Mouse (Mus musculus) gastrocnemius, postnatal 36 days (tissue): ENCODE data around the gene Gmfb. TPM values are rescaled to one million over a fixed set of nuclear protein-coding genes. Genes with fewer than 3 reads are reported as not detected.
A peak's percentile ranks its signal among the peaks of the same experiment; 100 is the strongest.

Source experiments
- DNase-seq, 2 experiments: peaks; one replicate each; pipeline ENCODE4 v3.0.0; 2022
- intact Hi-C: fragments of 180-260 bp; cut with DNase I; formaldehyde crosslinking; loops from one replicate; pipeline ENCODE4 v1.15.1; 2025
- total RNA-seq, 2 experiments: library from RNA; stranded (reverse); gene quantifications; 2 replicates each; pipeline ENCODE4 v1.2.3; 2021

The Gmfb gene
- total RNA-seq, 2 experiments from 2014 or later: 16.2 to 18.5 TPM

DNA sequence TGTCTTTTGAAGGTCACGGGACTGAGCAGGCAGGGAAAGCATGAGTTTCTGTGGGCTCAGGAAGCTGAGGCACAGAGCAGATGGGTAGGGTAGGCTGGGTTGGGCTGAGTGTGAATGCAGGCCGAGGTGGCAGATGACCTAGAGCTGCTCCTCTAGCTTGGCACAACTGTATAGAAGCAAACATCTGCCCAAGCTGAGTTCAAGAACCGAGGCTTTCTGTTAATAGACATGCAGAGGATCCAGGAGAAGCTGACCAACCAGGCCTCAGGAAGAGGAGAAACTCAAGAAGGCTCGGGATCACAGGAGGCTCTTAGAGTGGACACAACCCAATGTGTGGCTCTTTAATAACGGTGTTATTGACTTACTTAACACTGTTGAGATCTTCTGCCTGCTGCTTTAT, 15.9 kb downstream of the Gmfb start:
- intact Hi-C loops: no loop called here

DNA sequence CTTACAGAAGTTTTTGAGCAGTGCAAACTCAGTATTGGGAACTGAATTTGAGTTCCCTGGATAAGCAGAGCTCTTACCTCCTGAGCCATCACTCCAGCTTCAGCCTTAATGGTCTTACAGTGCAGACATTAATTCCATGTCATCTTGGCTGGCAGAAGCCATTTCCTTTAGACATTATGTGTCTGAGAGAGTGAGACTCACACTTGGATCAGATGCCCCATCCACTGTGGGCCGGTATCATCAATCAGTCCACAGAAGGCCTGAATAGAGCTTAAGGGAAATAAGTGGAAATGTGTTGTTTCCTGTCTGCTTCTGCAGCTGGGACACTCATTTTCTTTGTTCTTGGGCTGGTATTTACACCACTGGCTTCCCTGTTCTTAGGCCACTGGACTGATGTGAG, 18.3 kb downstream of the Gmfb start:
- intact Hi-C loops: no loop called here
- no peak for DNase-seq

More for the DNA sequence above, 15.9 kb downstream of the Gmfb start:
- no peak for DNase-seq

DNA sequence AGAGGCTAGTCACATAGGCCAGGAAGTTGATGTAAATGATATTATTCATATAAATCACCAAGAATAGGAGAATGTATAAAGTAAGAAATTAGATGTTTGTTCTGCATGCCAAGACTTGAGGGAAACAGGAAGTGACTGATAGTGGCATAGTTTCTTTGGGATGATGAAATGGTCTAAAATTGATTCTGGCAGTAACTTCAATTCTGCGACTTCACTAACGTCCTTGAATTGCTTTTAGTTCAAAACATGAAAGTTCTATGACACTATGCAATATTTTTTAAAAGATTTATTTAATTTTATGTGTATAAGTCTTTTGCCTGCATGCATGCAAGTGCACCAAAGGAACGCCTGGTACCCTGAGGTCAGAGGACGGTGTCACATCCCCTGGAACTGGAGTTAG, 18.8 kb downstream of the Gmfb start:
- intact Hi-C loops: no loop called here
- DNase-seq: no peak

DNA sequence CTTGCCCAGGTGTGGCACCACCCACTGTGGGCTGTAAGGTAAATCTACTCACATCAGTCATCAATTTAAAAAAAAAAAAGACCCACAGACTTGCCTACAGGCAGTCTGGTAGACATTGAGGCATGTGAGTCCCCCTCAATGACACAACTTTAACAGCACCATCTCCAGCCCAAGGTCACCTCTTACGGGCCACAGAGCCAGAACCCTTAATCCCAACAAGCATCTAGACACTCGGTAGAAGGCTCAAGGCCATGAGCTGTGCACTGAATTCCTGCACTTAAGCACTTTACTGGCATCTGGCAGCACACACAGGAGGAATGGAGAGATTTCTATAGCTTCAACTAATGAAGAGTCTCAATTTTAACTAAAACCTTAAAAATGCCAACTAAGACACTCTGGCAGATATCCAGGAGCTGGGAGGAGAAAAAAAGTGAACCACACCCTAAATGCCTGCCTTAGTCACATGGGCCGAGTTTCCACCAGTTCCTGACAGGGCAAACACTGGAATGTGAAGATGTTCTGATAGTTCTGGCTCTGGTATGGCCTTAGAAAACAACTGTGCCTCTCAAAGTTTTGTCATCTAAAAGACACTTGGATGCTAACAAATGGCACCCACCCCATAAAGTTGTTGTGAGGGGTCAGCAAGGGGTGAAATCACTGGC, 21.2 kb downstream of the Gmfb start:
- no peak for DNase-seq
- intact Hi-C loops: no loop called here

DNA sequence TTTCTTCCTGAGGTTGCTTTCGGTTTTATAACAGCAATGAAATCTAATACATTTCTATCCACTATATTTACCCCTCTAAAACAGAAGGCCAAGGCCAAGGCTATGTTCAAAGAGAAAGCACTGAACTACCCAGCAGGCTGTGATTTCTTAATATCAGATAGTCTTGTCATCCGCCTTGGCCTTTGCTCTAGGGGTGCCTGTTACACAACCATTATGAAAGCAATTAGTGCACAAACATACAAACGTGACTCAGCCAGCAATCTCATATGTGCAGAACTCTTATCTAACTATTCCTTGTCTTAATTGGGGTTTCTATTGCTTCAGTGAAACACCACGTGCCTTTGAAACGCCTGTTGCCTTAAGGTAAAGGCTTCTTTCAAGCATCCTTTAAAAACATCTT, 27.9 kb downstream of the Gmfb start:
- no peak for DNase-seq
- intact Hi-C loops: no loop called here

DNA sequence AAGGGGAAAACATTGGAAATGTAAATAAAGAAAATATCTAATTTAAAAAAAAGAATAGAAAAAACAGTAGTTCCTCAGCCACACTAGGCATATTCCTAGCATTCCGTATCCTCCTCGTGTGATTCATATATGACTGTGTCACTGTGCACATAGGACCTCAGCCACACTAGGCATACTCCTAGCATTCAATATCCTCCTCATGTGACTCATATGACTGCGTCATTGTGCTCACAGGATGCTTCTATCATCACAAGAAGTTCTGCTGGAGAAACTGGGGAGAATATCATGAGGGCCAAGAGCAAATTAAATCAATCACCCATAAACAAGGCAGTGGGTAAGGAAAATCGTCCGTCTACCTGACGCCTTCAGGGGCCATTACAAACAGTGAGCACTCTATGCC, 31.3 kb downstream of the Gmfb start:
- intact Hi-C loops: no loop called here

DNA sequence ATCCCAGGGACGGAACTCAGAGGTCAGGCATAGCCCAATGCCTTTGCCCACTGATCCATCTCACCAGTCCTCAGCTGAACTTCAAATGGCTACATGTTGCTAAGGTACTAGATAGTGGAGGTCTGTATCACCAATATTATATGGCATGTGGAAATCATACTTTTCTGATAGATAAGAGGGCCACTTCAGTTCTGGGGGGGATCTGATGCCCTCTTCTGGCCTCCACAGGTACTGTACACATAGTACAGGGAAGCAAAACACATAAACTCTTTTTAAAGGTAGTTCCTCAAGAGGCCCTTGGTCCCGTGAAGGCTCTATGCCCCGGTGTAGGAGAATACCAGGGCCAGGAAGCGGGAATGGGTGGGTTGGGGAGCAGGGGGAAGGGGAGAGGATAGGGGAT, 31.7 kb downstream of the Gmfb start:
- intact Hi-C loops: no loop called here
- DNase-seq: no peak

More for the DNA sequence above, 31.3 kb downstream of the Gmfb start:
- no peak for DNase-seq

DNA sequence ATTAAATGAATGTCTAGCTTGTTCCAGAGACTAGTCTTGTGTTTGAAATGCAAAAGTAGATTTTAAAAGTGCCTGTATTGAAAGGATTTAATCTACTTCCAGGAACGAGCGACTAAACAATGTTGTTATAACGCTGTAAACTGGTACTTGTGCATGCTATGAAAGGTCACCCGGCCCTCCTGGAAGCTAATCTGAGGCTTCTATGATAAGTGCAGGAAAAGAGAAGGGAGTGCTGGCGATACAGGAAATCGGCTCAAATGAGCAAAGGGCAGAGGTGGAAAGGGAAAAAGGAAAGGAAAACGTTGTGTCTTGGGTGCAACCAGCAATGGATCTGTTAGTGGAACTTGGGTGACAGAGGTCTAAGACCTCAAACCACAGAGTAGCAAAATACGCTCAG, 33.5 kb downstream of the Gmfb start:
- intact Hi-C loops: no loop called here
- DNase-seq: no peak

DNA sequence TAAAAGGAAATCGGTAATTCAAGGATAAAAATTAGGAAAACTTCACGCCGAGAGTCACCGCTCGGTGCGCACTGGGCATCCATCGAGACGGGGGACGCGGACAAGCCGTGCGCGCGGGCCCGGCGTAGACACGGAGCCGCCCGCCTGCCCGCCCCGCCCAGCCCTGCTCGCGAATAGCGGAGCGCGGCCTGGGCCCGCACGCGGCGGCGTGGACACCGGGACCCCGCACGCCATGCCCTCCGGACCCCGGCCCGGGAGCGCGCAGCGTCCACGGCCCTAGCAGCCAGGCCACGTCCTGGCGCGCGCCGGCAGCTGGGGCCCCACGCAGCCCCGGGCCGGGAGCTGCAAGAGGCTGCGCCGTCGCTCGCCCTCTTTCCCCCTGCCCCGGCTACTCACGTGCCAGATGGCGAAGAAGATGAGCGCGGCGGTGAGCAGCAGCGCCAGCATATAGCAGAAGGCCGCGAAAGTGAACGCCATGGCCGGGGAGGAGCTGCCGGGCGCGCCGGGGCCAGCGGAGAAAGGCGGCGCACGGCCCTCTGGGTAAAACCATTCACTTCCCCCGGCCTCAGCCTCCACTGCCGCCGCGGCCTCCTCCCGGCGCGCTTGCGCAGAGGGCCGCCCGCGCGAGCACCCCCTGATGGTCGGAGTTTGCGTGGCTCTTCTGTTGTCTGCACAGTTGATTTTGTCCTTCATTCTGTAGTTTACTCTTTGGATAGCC, 34.1 kb downstream of the Gmfb start, which contains the start of gene Cnih1:
Gene Cnih1, minus strand, starts transcription at position 625 of the 718 bp plus-strand sequence.
- intact Hi-C loops: no loop called here
- DNase-seq: peak; percentile 81 to 88

DNA sequence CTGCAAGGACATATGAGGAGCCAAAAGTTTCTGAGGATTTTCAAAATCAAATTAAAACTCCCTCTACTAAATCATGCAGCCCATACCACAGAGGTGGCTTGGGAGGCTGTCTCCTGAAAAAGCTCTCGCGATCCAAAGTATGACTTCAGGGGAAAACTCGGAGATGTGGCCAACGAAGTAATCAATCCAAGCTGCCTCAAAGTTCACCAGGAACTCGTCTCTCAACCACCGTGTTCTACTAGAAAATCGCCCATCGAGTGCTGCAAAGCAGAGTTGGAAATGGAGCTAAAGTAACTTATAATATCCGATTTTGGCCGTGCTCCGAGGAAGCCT, 34.6 kb downstream of the Gmfb start:
- intact Hi-C loops: no loop called here
- DNase-seq: no peak

DNA sequence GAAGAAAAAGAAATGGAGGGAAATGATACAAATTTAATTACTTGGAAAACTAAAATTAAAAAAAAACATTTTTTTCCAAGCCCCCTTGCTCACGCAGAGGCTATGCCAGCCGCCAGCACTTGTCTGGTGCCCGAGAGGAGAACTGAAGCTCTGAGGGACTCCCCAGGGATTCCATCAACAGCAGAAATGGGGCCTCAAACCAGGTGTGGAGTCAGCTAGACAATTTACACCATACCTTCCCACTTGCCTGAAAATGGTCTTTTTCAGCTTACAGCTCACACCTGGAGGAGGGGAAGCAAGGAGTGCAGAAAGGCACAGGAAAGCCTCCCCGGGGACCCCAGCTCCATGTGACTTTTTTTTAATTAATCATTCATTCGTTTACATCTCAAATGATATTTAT, 36.8 kb downstream of the Gmfb start:
- intact Hi-C loops: no loop called here
- no peak for DNase-seq

DNA sequence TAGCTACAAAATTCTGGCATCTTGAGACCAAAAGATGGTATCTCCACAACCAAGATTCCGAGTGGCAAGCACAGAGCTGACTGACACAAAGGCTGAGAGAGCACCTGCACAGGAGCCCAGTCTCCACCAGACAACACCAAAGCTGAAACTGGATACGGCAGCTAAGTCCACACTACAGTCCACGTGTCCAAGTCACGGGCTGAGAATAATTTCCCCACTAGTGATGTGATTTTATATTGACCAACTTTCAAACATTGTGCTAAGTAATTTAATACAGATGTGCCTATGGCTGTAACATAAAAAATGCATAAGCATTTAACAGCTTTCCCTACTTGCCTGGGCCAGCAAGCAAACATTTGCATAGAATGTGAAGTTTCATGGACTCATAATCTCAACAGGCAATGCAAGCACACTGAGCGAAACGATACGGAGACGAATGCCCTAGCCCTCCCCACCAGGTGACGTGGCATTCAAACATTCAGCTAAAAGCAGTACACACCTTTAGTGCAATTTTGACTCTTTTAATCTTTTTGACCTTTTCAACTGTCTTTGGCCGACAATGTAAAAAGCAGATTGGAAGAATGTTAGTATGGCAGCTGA, 38.6 kb downstream of the Gmfb start:
- intact Hi-C loops: no loop called here
- DNase-seq: no peak

DNA sequence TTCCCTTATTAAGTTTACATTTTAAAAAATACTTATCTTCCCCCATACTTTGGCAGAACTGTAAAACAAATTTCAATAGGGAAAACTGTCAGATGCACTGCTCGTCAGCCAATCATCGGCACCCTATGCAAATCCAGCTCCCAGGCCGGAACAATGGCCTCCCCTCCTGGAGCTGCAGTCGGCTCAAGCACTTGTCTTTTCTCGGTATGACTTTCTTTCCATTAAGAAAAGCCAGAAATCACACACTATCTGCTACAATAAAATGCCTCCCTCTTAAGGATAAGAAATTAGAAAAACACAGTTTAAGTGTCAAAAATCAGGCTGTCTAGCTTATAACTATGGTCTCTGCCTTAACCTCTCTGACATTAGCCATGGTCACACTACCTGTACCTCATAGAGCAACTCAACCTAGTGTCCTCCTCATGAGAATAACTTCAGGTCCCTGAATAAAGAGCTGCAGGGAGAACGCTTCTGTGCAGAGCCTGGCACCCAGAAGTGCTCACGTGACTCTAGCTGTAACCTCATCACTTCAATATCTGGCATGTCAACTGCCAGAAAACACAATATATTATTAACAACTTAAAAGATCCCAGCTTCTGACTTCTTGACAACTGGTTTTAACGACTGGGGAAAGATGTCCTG, 39.7 kb downstream of the Gmfb start:
- DNase-seq: no peak
- intact Hi-C loops: no loop called here

DNA sequence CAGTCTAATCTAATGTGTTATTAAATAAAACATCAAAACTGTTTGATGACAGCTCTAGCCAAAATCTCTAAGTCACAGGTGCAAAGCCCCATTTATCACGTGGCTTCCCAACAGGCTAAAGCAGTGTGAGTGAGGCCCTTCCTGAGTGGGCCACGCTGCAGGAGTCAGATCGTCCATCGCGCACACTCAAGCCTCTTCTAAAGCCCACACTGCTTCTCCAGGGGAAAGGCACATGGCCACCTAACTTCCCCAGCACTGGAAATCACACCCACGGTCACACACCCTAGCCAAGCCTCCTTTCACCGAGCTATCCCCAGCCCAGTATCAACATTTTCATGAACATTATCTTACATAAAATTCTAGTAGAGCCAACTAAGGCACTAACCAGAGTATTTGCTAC, 41.0 kb downstream of the Gmfb start:
- DNase-seq: no peak
- intact Hi-C loops: no loop called here

DNA sequence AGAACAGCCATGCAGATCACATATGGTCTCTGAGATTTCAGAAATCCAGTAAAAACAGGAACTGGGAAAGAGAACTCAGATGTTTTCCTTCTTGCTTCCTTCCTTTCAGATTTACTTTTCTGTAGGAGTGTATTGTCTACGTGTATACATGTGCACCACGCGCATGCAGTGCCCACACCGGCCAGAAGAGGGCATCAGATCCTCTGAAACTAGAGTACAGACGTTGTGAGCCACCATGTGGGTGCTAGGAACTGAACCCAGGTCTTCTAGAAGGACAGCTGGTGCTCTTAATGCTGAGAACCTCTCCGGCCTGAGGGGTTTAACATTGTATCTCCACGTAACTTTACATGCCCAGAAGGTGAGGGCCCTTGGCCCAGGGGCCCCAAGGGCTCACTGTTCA, 42.8 kb downstream of the Gmfb start:
- no peak for DNase-seq
- intact Hi-C loops: no loop called here

DNA sequence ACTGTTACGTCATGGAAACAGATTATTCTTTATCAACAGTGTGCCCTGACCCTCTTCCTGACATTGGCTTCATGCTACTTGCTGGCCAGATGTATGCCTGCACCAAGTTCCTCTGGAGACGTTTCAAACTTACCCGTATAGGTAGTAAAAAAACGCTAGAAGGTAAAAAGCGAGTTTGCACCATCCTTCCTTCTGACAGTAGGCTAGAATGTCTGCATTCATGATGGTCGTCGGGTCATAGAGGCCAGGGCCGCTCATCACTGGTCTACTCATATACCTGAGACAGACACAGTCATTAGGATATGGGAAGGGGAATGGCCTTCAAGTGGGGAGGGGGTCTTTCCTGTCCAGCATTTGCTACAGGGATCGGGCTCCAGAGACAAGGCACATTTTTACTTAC, 43.3 kb downstream of the Gmfb start:
- no peak for DNase-seq
- intact Hi-C loops: no loop called here

DNA sequence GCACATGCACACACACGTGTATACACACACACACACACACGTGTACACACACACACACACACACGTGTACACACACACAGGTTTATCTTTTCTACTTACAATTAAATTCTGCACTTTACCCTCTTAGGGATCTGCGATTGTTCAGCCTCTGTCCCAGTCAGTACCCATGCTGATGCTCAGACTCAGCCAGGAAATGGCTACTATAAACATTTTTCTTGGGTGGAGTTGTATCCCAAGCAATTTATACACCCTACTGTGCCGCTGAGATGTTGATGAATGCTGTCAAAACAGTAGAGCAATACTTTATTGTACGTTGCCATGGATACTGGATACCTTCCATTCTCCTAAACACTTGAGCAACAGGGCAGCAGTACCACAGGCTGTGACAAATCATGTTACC, 52.0 kb downstream of the Gmfb start:
- intact Hi-C loops: no loop called here
- no peak for DNase-seq

DNA sequence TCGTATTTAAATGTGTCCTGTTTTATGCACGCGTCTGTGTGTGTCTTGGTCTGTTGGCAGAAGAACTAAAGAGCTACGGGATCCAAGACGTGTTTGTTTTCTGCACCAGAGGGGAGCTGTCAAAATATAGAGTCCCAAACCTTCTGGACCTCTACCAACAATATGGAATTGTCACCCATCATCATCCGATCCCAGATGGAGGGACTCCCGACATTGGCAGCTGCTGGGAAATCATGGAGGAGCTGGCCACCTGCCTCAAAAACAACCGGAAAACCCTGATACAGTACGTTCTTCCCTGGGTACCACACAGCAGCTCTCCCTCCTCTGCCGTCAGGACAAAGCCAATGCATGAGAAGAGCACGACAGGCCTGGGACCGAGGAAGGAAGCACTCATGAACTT, 54.9 kb downstream of the Gmfb start:
- no peak for DNase-seq
- intact Hi-C loops: no loop called here

DNA sequence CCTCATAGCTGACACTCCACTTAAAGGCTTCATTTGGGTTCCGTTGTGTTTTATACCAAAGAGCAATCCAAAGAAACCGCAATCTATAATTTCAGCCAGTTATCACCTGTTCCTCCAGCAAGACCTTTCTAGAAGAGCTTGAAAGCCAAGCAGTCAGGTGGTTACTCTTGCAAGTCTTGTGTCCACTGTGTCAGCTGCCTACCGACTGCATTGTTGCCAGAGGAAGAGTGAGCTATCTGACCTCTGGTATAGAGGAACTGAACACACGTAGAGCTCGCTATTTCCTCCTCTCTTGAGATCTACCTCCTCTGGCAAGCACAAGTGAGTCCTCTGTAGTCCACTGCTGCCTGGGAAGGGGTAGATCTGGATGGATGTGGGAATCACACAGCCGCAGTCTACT, 60.9 kb downstream of the Gmfb start:
- no peak for DNase-seq
- intact Hi-C loops: no loop called here

DNA sequence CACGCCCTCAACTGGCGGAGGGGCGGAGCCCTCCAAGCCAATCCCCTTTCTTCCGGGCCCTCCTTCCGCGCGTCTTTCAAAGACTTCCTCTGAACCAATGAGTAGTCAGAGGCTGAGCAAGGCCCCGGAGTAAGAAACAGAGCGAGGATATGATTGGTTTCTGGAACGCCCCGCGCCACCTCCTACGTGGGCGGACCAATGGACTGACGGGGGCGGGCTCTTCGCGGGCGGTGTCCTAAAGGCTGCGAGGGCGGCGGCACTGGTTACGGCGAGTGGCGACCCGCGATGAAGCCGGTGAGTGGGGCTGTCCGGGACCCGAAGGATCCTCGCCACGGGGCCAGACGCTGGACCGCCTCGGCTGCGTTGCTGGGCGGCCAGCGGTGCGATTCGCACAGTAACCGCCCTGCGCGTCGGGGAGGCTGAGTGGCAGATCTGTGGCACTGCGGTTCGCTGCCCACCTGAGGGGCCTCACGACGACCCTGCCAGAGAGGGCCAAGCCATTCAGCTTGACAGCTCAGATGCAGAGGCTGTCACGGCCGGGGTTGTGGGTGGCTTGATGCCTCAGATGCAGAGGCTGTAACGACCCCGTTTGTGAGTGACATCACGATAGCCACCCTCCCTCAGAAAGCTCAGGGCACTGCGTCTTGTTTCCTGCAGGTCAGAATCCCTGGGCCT, 61.5 kb downstream of the Gmfb start, which contains the start of gene Cdkn3:
Gene Cdkn3, plus strand, starts transcription at position 187 of the 675 bp plus-strand sequence.
- intact Hi-C loops: no loop called here

DNA sequence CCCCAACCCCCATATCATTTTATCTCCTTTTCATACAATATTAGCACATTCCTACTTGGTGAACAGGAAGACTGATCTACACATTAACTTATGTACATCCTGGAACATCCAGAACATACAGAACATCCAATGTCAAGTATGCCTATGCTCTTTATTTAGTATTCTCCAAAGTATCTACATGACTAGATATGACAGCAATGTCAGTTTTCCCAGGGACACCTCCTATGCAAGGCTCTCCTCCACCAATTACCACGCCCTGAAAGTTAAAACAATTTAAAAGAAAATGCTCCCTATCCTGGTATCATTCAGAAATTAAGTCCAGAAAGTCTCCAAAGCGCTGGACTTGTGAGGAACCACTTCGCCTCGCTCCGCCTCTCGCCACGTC, 62.1 kb downstream of the Gmfb start:
- no peak for DNase-seq
- intact Hi-C loops: no loop called here

More for the DNA sequence above, 61.5 kb downstream of the Gmfb start, which contains the start of gene Cdkn3:
- DNase-seq: peak; percentile 87 to 90
